ENCODE assay signal across 7 mouse cellular contexts in the genomic region with DNA sequence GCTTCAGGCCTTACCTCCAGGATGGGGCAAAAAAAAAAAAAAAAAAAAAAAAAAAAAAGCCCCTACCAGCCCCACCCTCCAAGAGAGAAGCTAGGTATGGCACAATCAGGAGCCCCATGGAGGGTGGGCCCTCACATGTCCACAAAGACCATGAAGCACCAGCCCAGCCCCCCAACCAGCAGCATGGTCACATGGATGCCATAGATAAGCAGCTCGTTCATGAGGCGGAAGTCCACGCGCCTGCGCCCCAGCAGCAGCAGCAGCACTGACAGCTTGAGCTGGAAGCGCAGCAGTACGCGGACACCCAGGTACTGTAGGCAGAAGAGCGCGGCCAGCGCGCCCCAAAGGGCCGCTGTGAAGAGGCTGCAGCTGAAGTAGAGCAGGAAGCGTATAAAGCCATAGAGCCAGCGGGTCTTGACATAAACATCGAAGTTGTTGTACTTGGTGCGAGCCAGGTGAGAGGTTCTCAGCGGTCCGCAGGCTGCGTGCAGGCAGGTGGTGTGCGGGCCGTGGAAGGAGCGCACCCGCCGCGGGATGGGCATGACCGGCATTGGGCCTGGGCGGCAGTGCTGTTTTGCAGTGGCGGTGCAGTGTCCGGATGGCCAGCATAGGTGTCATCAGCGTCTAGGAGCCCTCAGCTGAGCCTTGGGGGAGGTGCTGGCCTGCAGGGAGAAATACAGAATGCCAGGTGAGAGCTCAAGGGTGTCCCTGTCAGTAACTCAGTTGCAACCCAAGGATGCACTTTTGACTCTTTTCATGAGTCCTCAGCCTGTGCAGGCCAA. TPM values are rescaled to one million over a fixed set of nuclear protein-coding genes. Genes with fewer than 3 reads are reported as not detected.
DNase-seq lines count a peak whose midpoint lies in the region; ATAC-seq lines count a peak whose summit lies in the region.

No protein-coding gene starts in this region.

- WGBS in embryonic facial prominence, embryonic 14.5 days = 86% methylated on average over 31 of the region's 31 CpGs
- whole genome bisulfite sequencing in neural tube, embryonic 12.5 days = 83% methylated on average over 31 of the region's 31 CpGs

- H3K9me3 ChIP-seq in megakaryocyte, embryonic 14.5 days = no peaks in the 10 kb centered on the region
- H3K9me3 ChIP-seq in embryonic facial prominence, embryonic 14.5 days (ENCODE audit: control insufficient read depth, low read length) = no peaks in the 10 kb centered on the region
- H3K9me3 ChIP-seq in neural tube, embryonic 12.5 days = no peaks in the 10 kb centered on the region

- peaks cover 77% of the 10 kb centered on the region for H3K4me1 ChIP-seq in megakaryocyte, embryonic 14.5 days
- peaks cover 16% of the 10 kb centered on the region for H3K4me1 ChIP-seq in embryonic facial prominence, embryonic 14.5 days (ENCODE audit: control insufficient read depth, insufficient read depth, low read length)
- H3K4me1 ChIP-seq in neural tube, embryonic 12.5 days = peaks cover 28% of the 10 kb centered on the region

- peaks cover 54% of the 10 kb centered on the region for H3K36me3 ChIP-seq in megakaryocyte, embryonic 14.5 days (replicated peaks; ENCODE audit: low read length)
- peaks cover 20% of the 10 kb centered on the region; the same call in 1 of the 2 replicates for H3K36me3 ChIP-seq in embryonic facial prominence, embryonic 14.5 days (ENCODE audit: control insufficient read depth, insufficient read depth, low read length)
- peaks cover 15% of the 10 kb centered on the region for H3K36me3 ChIP-seq in neural tube, embryonic 12.5 days

- no peak for DNase-seq in embryonic facial prominence, embryonic 14.5 days (ENCODE audit: low spot score)
- peak; percentile 27 to 67 for DNase-seq in kidney, postnatal 25 days
- no peak for DNase-seq in left cerebral cortex, adult 18-20 months (ENCODE audit: low spot score in 2 of 2)
- DNase-seq in urinary bladder, postnatal 4 days (ENCODE audit: low spot score in 2 of 2) = no peak

- H3K27me3 ChIP-seq in megakaryocyte, embryonic 14.5 days (replicated peaks) = no peaks in the 10 kb centered on the region
- no peaks in the 10 kb centered on the region for H3K27me3 ChIP-seq in embryonic facial prominence, embryonic 14.5 days (replicated peaks; ENCODE audit: control insufficient read depth, insufficient read depth, low read length)
- no peaks in the 10 kb centered on the region for H3K27me3 ChIP-seq in neural tube, embryonic 12.5 days (replicated peaks)

- H3K9ac ChIP-seq in embryonic facial prominence, embryonic 14.5 days (ENCODE audit: low read depth, low read length) = peak overlapping the region; percentile 93
- H3K9ac ChIP-seq in neural tube, embryonic 12.5 days = no peak overlapping the region

- ATAC-seq in megakaryocyte, adult 5-6 weeks (ENCODE audit: poor library complexity, severe bottlenecking) = no peak
- ATAC-seq in embryonic facial prominence, embryonic 14.5 days (ENCODE audit: low read depth) = no peak
- no peak for ATAC-seq in neural tube, embryonic 12.5 days (ENCODE audit: low FRiP score, low read depth)

- H3K4me2 ChIP-seq in embryonic facial prominence, embryonic 14.5 days (ENCODE audit: low read depth, low read length) = peak overlapping the region; percentile 83
- H3K4me2 ChIP-seq in neural tube, embryonic 12.5 days (replicated peaks) = peak overlapping the region; percentile 88

- no peak overlapping the region for H3K27ac ChIP-seq in embryonic facial prominence, embryonic 14.5 days (replicated peaks; ENCODE audit: low read depth, low read length)
- no peak overlapping the region for H3K27ac ChIP-seq in neural tube, embryonic 12.5 days

- peak overlapping the region; percentile 100 for H3K4me3 ChIP-seq in megakaryocyte, embryonic 14.5 days (replicated peaks)
- no peak overlapping the region for H3K4me3 ChIP-seq in embryonic facial prominence, embryonic 14.5 days (ENCODE audit: low read depth, low read length)
- peak overlapping the region; percentile 84; the same call in 1 of the 2 replicates for H3K4me3 ChIP-seq in neural tube, embryonic 12.5 days

RNA-seq across cellular contexts. Expression of a gene that starts 15.4 kb away (rescaled TPM):
- polyA plus RNA-seq in megakaryocyte, embryonic 14.5 days (2012; ENCODE audit: insufficient read depth, low replicate concordance) = 63.1 and 124 TPM in 2 replicates
- total RNA-seq in megakaryocyte, adult 5-6 weeks (2015) = 2.1 and 3.0 TPM in 2 replicates
- total RNA-seq in megakaryocyte, adult 5-6 weeks (2017) = 1.7 and 3.6 TPM in 2 replicates
- polyA plus RNA-seq in embryonic facial prominence, embryonic 14.5 days (2014; fragmentation: Nextera tagmentation; extraction: Ambion mirVana) = 7.0 and 8.9 TPM in 2 replicates
- polyA plus RNA-seq in neural tube, embryonic 12.5 days (2016; fragmentation: Nextera tagmentation; extraction: Ambion mirVana) = 15.0 and 15.2 TPM in 2 replicates
- total RNA-seq in left cerebral cortex, adult 18-20 months (2021) = 10 to 100 TPM; 69.8 to 81.1 TPM

Comparison
In these comparisons a context has a peak if more than half of its experiments do, and no peak if none do; other contexts are left out.
1. DNase-seq: peak in kidney, postnatal 25 days (2 of 2); none in embryonic facial prominence, embryonic 14.5 days (single experiment), left cerebral cortex, adult 18-20 months (0 of 2) and urinary bladder, postnatal 4 days (0 of 2).